Mouse (Mus musculus): ENCODE results near the gene Mrtfb. TPM values are rescaled to one million over a fixed set of nuclear protein-coding genes. Genes with fewer than 3 reads are reported as not detected.

Mrtfb gene
- total RNA-seq, 4 experiments from 2014 or later, result 24.7 to 25.9 (median 25.6) TPM

GRCm38 (mm10) chr16:13350729-13351128, 94.4 kb downstream of the Mrtfb start:
- no peak for DNase-seq (ENCODE audit: low spot score in 2 of 2)

GRCm38 (mm10) chr16:13351268-13351667, 95.0 kb downstream of the Mrtfb start:
- no peak for DNase-seq (ENCODE audit: low spot score in 2 of 2)

- DNase-seq (ENCODE audit: low spot score in 2 of 2), result no peak
Measured at GRCm38 (mm10) chr16:13353927-13354326, 97.6 kb downstream of the Mrtfb start.

GRCm38 (mm10) chr16:13354431-13354830, 98.2 kb downstream of the Mrtfb start:
- no peak for DNase-seq (ENCODE audit: low spot score in 2 of 2)

GRCm38 (mm10) chr16:13357806-13358679, 101.8 kb downstream of the Mrtfb start:
- peak; percentile 52 to 54 for DNase-seq (ENCODE audit: low spot score in 2 of 2)

GRCm38 (mm10) chr16:13358741-13359140, 102.5 kb downstream of the Mrtfb start:
- no peak for DNase-seq (ENCODE audit: low spot score in 2 of 2)

GRCm38 (mm10) chr16:13359405-13359858, 103.2 kb downstream of the Mrtfb start:
- DNase-seq (ENCODE audit: low spot score in 2 of 2), result no peak

- no peak for DNase-seq (ENCODE audit: low spot score in 2 of 2)
Measured at GRCm38 (mm10) chr16:13360208-13360607, 103.9 kb downstream of the Mrtfb start.

- no peak for DNase-seq (ENCODE audit: low spot score in 2 of 2)
Measured at GRCm38 (mm10) chr16:13360835-13361234, 104.6 kb downstream of the Mrtfb start.

GRCm38 (mm10) chr16:13363141-13363540, 106.9 kb downstream of the Mrtfb start:
- no peak for DNase-seq (ENCODE audit: low spot score in 2 of 2)

GRCm38 (mm10) chr16:13364145-13364544, 107.9 kb downstream of the Mrtfb start:
- no peak for DNase-seq (ENCODE audit: low spot score in 2 of 2)

GRCm38 (mm10) chr16:13366256-13366655, 110.0 kb downstream of the Mrtfb start:
- DNase-seq (ENCODE audit: low spot score in 2 of 2), result no peak

- no peak for DNase-seq (ENCODE audit: low spot score in 2 of 2)
Measured at GRCm38 (mm10) chr16:13366802-13367465, 110.7 kb downstream of the Mrtfb start.

GRCm38 (mm10) chr16:13367466-13367856, 111.2 kb downstream of the Mrtfb start:
- DNase-seq (ENCODE audit: low spot score in 2 of 2), result no peak

- DNase-seq (ENCODE audit: low spot score in 2 of 2), result no peak
Measured at GRCm38 (mm10) chr16:13368645-13369044, 112.4 kb downstream of the Mrtfb start.

GRCm38 (mm10) chr16:13371740-13372287, 115.5 kb downstream of the Mrtfb start:
- DNase-seq (ENCODE audit: low spot score in 2 of 2), result peak; percentile 81 to 87

- no peak for DNase-seq (ENCODE audit: low spot score in 2 of 2)
Measured at GRCm38 (mm10) chr16:13372899-13373533, 116.7 kb downstream of the Mrtfb start.

GRCm38 (mm10) chr16:13376947-13377486, 120.7 kb downstream of the Mrtfb start:
- no peak for DNase-seq (ENCODE audit: low spot score in 2 of 2)

GRCm38 (mm10) chr16:13378157-13378556, 121.9 kb downstream of the Mrtfb start:
- DNase-seq (ENCODE audit: low spot score in 2 of 2), result no peak

GRCm38 (mm10) chr16:13379865-13380264, 123.6 kb downstream of the Mrtfb start:
- no peak for DNase-seq (ENCODE audit: low spot score in 2 of 2)

- DNase-seq (ENCODE audit: low spot score in 2 of 2), result no peak
Measured at GRCm38 (mm10) chr16:13381771-13382170, 125.5 kb downstream of the Mrtfb start.

All from gastrocnemius, adult 8-10 months (tissue).